Mouse (Mus musculus): ENCODE data around the gene D930048N14Rik. TPM values are rescaled to one million over a fixed set of nuclear protein-coding genes. Genes with fewer than 3 reads are reported as not detected.
"Not testable (repeated sequence)": the region's sequence is repeated elsewhere in the genome, so short reads cannot be mapped to it uniquely, and the experiment has no call there.

D930048N14Rik gene
- total RNA-seq, 2 experiments from 2014 or later, result 0.52 to 1.1 TPM

- no peak for DNase-seq
These were observed 22.8 kb upstream of the D930048N14Rik start for GRCm38 (mm10) chr11:51627907-51628306.

GRCm38 (mm10) chr11:51629651-51630314, 21.0 kb upstream of the D930048N14Rik start:
- no peak for DNase-seq

- DNase-seq, result no peak
These were observed 18.5 kb upstream of the D930048N14Rik start for GRCm38 (mm10) chr11:51632130-51632753.

DNA sequence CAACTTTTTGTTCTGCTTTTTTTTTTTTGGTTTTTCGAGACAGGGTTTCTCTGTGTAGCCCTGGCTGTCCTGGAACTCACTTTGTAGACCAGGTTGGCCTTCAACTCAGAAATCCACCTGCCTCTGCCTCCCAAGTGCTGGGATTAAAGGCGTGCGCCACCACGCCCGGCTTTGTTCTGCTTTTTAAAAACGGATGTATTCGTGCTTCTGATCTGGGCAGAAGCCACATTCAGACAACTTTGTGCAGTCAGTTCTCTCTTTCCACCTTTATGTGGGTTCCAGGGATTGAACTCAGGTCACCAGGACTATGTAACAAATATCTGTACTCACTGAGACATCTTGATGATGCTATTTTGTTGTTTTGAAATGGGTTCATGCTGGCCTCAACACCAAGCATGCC, 17.6 kb upstream of the D930048N14Rik start:
- DNase-seq, result not testable (repeated sequence)

- no peak for DNase-seq
These were observed 17.0 kb upstream of the D930048N14Rik start for GRCm38 (mm10) chr11:51633721-51634120.

- no peak for DNase-seq
These were observed 15.6 kb upstream of the D930048N14Rik start for GRCm38 (mm10) chr11:51635127-51635524.

DNA sequence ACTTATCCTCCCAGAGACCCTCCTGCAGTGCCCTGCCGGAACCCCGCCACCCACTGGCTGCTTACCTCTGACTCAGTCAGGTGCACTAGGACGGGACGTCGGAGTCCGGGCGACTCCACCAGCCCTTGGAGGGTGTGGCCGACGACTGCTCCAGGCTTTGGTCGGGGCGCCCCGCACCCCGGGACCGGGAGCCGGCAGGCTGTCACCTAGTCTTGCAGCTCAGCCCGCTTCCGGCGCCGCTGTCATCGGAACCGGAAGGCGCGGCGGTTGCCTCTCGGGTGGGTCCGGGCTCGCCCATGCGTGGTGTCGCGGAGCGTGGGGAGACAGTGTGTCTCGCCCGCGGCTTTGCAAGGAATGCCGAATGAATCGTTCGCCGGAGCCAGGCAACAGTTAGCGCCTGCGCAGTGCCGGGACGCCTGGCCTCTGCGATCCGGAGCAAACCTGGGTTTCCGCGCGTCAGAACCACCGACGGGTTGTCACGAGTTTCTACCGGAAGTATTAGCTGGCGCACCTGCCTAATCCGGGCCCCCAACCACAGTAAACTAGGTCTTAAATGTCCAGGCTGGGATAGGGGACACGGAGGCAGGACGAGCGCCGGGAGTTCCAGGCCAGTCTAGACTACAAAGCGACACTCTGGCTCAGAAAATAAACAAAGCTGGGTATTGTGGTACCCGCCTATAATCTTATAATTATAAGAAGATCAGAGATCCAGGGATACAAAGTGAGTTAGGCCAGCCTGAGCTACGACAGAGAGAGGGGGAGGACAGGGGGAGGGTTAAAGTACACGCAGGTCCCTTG, 15.0 kb upstream of the D930048N14Rik start, which contains the start of gene Rmnd5b:
Rmnd5b (minus strand) TSS at position 372 of the 798 bp plus-strand sequence.
- peak; percentile 89 for DNase-seq

GRCm38 (mm10) chr11:51636323-51636684, 14.4 kb upstream of the D930048N14Rik start:
- DNase-seq, result peak; percentile 42

GRCm38 (mm10) chr11:51637971-51638414, 12.8 kb upstream of the D930048N14Rik start:
- no peak for DNase-seq

DNA sequence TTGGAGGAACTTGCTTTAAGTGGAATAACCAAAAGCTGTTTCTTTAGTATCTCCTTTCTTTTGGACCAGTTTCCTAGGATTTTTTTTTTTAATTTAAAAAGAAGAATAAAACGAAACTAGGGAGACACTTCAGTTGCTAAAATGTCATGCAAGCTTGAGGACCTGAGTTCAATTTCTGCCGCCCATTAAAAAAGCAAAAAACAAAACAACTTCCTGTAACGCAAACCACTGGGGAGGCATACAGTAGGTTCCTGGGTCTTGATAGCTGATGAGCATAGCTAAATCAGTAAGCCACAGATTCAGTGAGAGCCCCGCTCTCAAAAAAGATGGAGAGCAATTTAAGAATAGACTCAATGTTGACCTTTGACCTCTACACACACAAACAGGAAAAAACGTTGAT, 12.3 kb upstream of the D930048N14Rik start:
- DNase-seq, result no peak

GRCm38 (mm10) chr11:51640748-51641147, 10.0 kb upstream of the D930048N14Rik start:
- DNase-seq, result no peak

GRCm38 (mm10) chr11:51643202-51643601, 7.6 kb upstream of the D930048N14Rik start:
- DNase-seq, result no peak

DNA sequence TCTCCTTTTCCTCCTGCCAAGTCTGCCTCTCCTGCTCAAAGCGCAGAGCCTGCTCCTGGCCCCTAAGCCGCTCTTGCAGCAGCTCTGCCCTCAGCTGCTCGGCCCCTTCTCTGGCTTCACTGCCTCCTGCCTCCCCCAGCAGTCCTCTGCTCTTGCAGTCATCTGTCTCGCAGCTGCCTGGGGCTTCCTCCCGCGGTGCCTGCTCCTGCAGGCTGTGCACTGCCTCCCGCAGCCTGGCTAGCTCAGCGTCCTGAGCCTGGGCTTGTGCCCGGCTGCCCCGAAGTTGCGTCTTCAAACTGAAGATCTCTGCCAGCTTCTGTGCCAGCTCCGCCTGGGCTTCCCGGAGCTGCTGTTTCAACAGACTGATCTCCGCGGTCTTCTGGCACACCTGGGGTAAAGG, 7.0 kb upstream of the D930048N14Rik start:
- peak; percentile 36 for DNase-seq

- DNase-seq, result no peak
These were observed 6.5 kb upstream of the D930048N14Rik start for GRCm38 (mm10) chr11:51644217-51644616.

DNA sequence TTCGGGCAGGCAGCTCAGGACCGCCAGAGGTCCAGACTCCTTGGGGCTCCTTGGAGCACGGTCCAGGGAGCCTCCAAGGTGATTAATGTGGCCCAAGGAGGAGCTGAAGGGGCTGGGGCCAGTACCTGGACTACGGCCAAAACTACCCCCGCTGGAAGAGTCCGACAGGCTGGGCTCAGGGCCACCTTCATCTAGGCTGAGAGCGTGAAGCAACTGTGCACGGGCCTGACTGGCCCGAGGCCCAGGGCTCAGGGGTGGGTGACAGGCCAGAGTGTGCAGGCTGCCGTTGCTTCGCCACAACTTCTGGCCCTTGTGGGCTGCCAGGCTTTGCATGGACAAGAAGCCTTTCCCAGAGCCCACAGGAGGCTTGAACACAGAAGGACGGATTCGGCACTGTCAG, 5.5 kb upstream of the D930048N14Rik start:
- DNase-seq, result peak; percentile 35

DNA sequence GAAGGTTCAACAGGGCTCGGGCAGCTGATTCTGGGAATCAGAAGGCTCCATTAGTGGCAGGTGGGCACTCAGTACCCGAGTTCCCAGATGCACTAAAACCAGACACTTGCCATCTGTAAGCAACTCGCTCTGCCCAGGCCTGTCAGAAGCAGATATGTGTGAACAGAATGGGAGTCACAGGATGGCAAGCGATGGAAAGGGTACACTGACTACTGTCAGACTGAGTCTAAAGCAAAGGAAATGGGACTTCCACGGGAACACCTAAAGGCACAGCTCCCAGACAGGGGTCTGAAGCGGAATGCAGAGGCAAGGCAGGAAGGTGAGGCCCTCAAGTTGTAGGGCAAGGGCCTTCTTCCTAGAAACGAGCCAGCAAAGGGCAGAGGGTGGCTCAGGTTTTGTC, 4.5 kb upstream of the D930048N14Rik start:
- DNase-seq, result no peak

GRCm38 (mm10) chr11:51646751-51647667, 3.7 kb upstream of the D930048N14Rik start:
- DNase-seq, result no peak

DNA sequence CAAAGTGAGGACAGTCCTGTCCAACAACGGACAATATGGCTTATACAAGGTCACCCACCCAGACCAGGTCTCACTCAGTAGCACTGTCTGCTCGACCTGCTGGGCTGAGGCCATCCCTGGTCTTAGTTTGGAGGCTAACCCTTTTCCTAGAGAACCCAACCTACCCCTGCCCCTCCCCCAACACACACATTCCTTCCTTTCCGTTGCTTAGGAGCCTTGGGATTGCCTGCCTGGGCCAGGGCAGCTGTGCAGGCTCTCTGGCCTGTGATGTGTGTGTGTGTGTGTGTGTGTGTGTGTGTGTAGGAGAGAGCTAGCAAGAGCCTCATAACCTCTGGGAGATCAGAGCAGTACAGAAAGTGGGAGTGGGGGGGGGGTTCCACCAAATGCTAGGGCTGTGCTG, 2.2 kb upstream of the D930048N14Rik start:
- DNase-seq, result peak; percentile 37

DNA sequence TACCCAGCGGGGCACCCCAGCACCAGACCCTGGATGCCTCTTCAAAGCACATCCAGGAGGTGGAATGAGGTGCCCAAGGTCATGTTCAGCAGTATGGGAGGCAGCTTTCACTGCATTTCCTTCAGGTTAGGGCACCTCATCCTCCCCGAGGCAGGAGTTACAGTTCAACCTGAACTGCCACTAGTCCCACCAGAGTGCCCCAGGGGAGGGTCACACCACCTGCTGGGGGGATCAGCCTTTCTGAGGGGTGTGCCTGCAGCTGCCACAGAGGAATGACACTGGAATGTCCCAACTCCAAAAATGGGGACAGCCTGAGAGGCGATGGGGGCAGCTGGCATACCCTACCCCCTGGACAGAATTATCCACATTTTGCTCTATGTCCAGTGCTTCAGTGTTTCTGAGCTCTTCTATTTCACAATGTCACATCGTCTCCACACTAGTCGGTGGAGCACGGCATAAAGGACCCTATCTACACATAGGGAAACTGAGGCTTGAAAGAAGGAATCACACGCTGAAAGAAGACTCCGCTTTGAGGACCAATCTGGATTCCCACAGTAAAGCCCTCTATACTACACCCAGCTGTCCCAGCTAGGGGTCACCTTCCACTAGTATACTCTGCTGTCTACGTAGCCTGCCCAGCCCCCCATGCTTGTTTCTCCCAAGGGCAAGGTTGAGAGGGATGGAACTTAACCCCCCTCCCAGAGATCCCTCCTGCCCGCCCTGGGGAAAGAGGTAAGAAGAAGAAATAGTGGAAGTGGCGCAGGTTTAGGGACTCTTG, 1.5 kb upstream of the D930048N14Rik start:
- no peak for DNase-seq

DNA sequence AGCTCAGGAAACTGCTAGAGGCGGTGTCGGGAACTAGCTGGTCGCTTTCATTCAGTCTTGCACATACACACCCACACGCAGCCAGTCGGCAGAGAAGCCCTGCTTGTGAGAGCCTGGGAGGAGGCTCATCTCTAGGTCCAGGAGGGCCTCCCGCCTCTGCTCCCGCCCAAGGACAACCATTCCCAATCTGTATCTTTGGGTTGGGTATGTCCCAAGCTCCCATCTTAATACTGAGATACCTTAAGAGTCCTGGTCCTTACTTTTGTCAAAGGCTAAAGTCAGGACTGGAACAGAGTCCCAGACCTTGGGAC, 910 bp upstream of the D930048N14Rik start:
- no peak for DNase-seq

GRCm38 (mm10) chr11:51650261-51650660, 493 bp upstream of the D930048N14Rik start:
- peak; percentile 39 for DNase-seq
